Comparison of ENCODE assay signal across 8 mouse cellular contexts in the genomic region with DNA sequence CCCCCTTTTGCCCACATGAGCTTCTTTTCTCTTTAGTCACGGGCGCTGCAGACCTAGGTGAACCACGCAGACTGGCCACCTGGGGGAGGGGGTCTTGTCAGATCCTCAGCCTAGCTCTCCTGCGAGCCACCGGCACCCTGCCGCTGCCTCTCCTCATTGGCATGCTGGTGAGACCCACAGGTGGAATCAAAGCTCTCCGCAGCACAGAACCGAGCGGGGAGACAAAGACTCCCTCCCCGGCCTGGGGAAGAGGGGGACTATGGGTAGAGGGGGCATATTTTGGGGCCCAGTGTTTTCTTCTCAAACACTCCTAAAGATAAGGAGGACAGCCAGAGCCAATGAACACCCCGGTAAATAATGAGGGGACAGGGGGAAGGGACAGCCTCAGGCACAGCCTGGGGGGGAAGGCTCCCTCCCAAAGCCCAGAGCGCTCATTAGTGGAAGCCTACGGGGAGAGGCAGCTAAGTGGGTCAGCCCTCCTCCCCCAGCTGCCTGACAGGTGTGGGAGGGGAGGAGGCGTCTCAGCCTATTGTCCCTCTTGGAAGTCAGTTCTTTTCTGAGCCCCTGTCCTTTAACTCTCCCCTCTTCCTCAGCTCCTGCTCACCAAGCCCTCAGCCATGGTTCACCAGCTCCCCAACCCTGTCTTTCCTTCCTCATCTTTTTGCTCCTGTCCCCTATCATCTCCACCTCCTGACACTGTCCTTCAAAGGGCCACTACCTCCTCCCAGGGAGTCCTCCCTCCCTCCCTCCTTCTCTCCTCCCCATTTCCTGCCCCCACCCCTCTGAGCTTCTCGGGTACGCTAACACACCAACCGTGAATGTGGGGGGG. TPM values are rescaled to one million over a fixed set of nuclear protein-coding genes. Genes with fewer than 3 reads are reported as not detected.
DNase-seq lines count a peak whose midpoint lies in the region; ATAC-seq lines count a peak whose summit lies in the region.

No protein-coding gene starts in this region.

- ATAC-seq in liver, embryonic 12.5 days: no peak
- no peak for ATAC-seq in forebrain, embryonic 15.5 days (replicated peaks)
- 0 out of 2 replicates have a peak, but pooled peaks have one; percentile 8 for ATAC-seq in midbrain, embryonic 11.5 days (ENCODE audit: low FRiP score)

- peaks cover 25% of the 10 kb centered on the region for H3K36me3 ChIP-seq in liver, embryonic 12.5 days
- peaks cover 24% of the 10 kb centered on the region for H3K36me3 ChIP-seq in forebrain, embryonic 15.5 days
- H3K36me3 ChIP-seq in midbrain, embryonic 11.5 days (ENCODE audit: control insufficient read depth, insufficient read depth, low read length): peaks cover 11% of the 10 kb centered on the region; the same call in 1 of the 2 replicates

- H3K4me1 ChIP-seq in liver, embryonic 12.5 days: peaks cover 40% of the 10 kb centered on the region
- H3K4me1 ChIP-seq in forebrain, embryonic 15.5 days: peaks cover 40% of the 10 kb centered on the region
- peaks cover 36% of the 10 kb centered on the region for H3K4me1 ChIP-seq in midbrain, embryonic 11.5 days (ENCODE audit: control insufficient read depth, insufficient read depth, low read length)

- no peaks in the 10 kb centered on the region for H3K9me3 ChIP-seq in liver, embryonic 12.5 days (replicated peaks)
- no peaks in the 10 kb centered on the region for H3K9me3 ChIP-seq in forebrain, embryonic 15.5 days
- H3K9me3 ChIP-seq in midbrain, embryonic 11.5 days (ENCODE audit: control insufficient read depth, low read length): no peaks in the 10 kb centered on the region

- 10% methylated on average over 17 of the region's 17 CpGs for WGBS in liver, embryonic 12.5 days (ENCODE audit: insufficient replicate concordance)
- 3% methylated on average over 17 of the region's 17 CpGs for WGBS in forebrain, embryonic 15.5 days
- 4% methylated on average over 17 of the region's 17 CpGs for WGBS in midbrain, embryonic 11.5 days

- peak overlapping the region; percentile 32 for H3K4me2 ChIP-seq in liver, embryonic 12.5 days
- H3K4me2 ChIP-seq in forebrain, embryonic 15.5 days (replicated peaks): peak overlapping the region; percentile 43
- peak overlapping the region; percentile 34 for H3K4me2 ChIP-seq in midbrain, embryonic 11.5 days

- H3K9ac ChIP-seq in liver, embryonic 12.5 days: no peak overlapping the region
- H3K9ac ChIP-seq in forebrain, embryonic 15.5 days (replicated peaks): peak overlapping the region; percentile 30
- H3K9ac ChIP-seq in midbrain, embryonic 11.5 days (ENCODE audit: low read length): peak overlapping the region; percentile 47

- peaks cover 31% of the 10 kb centered on the region for H3K27me3 ChIP-seq in liver, embryonic 12.5 days (replicated peaks)
- no peaks in the 10 kb centered on the region for H3K27me3 ChIP-seq in forebrain, embryonic 15.5 days
- H3K27me3 ChIP-seq in midbrain, embryonic 11.5 days (ENCODE audit: control insufficient read depth, insufficient read depth, low read length): no peaks in the 10 kb centered on the region

- no peak for DNase-seq in liver
- DNase-seq in midbrain, embryonic 11.5 days (ENCODE audit: low spot score, missing footprints): no peak
- DNase-seq in thymus, postnatal 14 days: peak; percentile 71
- no peak for DNase-seq in spleen, adult 18-20 months
- no peak for DNase-seq in left cerebral cortex, adult 9 months (ENCODE audit: low spot score in 2 of 2)
- no peak for DNase-seq in lung, postnatal 36 days

- H3K27ac ChIP-seq in liver, embryonic 12.5 days: no peak overlapping the region
- peak overlapping the region; percentile 57 for H3K27ac ChIP-seq in forebrain, embryonic 15.5 days (replicated peaks)
- peak overlapping the region; percentile 55 for H3K27ac ChIP-seq in midbrain, embryonic 11.5 days (ENCODE audit: low read depth, low read length)

- H3K4me3 ChIP-seq in liver, embryonic 12.5 days: 0 out of 2 replicates have a peak overlapping the region, but pooled peaks have one; percentile 2
- peak overlapping the region; percentile 4; the same call in 1 of the 2 replicates for H3K4me3 ChIP-seq in forebrain, embryonic 15.5 days
- H3K4me3 ChIP-seq in midbrain, embryonic 11.5 days (ENCODE audit: low read depth, low read length): peak overlapping the region; percentile 14

RNA-seq across cellular contexts. Expression of gene Sema3f, which starts 25.3 kb away (rescaled TPM):
- polyA plus RNA-seq in liver, embryonic 12.5 days (2016; fragmentation: Nextera tagmentation; extraction: Ambion mirVana): 3.9 and 4.2 TPM in 2 replicates
- polyA plus RNA-seq in forebrain, embryonic 15.5 days (2015; fragmentation: Nextera tagmentation; extraction: Ambion mirVana): 13.7 and 14.6 TPM in 2 replicates
- polyA plus RNA-seq in midbrain, embryonic 11.5 days (2014; fragmentation: Nextera tagmentation; extraction: Ambion mirVana): 9.6 and 11.9 TPM in 2 replicates

RNA-seq across cellular contexts. Expression of gene Rbm5, which starts 35.2 kb away (rescaled TPM):
- polyA plus RNA-seq in liver, embryonic 12.5 days (2016; fragmentation: Nextera tagmentation; extraction: Ambion mirVana): 84.3 and 88.6 TPM in 2 replicates
- 283 and 284 TPM in 2 replicates for polyA plus RNA-seq in forebrain, embryonic 15.5 days (2015; fragmentation: Nextera tagmentation; extraction: Ambion mirVana)
- polyA plus RNA-seq in midbrain, embryonic 11.5 days (2014; fragmentation: Nextera tagmentation; extraction: Ambion mirVana): 186 and 191 TPM in 2 replicates

RNA-seq across cellular contexts. Expression of gene Gnat1, which starts 56.1 kb away (rescaled TPM):
- polyA plus RNA-seq in liver, embryonic 12.5 days (2016; fragmentation: Nextera tagmentation; extraction: Ambion mirVana): 1.9 and 2.4 TPM in 2 replicates
- polyA plus RNA-seq in forebrain, embryonic 15.5 days (2015; fragmentation: Nextera tagmentation; extraction: Ambion mirVana): 1.7 and 1.8 TPM in 2 replicates
- 1.1 and 1.4 TPM in 2 replicates for polyA plus RNA-seq in midbrain, embryonic 11.5 days (2014; fragmentation: Nextera tagmentation; extraction: Ambion mirVana)
